Mouse (Mus musculus) A20 (cell line): ENCODE measurements around the gene Tulp3.
A peak's percentile ranks its signal among the peaks of the same experiment; 100 is the strongest.
"Not testable (repeated sequence)": the region's sequence is repeated elsewhere in the genome, so short reads cannot be mapped to it uniquely, and the experiment has no call there.

ENCODE experiments used
- DNase-seq: peaks from one replicate; pipeline ENCODE4 v3.0.0-alpha.2; 2011; ENCODE audit warnings: low read depth, low spot score

Gene Tulp3

GRCm38 (mm10) chr6:128358999-128359398 is 3.3 kb upstream of the Tulp3 start:
- peak; percentile 80 for DNase-seq

DNA sequence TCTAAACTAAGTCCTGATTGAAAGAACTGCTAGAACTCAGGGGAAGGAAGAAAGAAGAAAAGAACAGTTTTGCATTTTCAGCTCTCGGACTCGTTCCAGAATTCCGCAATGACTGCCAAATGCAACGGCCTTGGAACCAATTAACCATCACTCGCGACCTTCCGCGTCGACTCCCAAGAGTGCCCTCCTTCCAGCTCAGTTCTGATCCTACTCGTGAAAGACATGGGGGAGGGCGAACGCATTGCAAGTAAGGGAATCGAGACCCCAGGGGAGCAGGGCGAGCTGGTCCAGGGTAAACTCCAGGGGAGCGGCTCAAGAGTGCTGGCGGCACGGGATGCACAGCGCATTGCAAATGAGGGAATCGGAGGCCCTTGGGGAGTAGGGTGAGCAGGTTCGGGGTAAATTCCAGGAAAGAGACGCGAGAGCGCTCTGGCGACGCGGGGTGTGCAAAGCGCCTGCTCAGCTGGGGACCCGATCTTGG is 410 bp downstream of the Tulp3 start:
- no peak for DNase-seq

DNA sequence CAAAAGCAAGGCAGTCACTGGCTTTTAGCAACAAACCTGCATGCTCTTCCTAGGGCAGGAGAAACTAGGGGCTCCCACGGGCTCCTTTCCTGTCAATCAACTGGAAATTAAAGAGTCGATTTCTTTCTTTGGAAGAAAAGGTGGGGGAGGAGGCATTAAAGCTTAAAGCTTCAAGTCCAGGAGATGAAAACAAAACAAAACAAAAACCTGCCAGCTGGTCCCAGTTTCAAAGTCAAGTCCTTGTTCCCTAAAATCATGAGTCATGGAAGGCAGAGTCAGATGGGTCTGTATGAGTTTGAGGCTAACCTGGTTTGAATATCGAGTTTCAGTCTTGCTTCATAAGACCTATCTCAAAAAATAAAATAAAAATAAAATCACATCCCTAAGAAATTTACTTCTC is 1.5 kb downstream of the Tulp3 start:
- no peak for DNase-seq

DNA sequence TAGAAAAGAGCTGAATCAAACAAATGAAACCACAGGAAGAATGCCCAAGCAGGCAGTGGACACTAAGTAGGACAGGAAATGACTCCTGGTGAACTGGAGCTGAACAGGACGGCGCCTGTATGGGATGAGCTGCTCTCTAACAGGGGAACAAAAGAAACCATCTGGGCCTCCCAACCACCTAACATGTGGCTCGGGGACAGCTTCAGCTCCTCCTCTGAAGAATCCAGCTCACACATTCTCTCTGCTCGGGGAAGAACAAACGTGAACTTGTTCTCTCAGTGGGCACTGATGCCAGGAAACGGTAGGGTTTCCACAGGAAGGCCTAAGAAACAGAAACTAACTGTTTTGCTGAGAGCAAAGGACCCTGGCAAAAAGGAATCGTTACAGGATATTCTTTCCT is 5.9 kb downstream of the Tulp3 start:
- DNase-seq = no peak

GRCm38 (mm10) chr6:128346782-128347181 is 8.9 kb downstream of the Tulp3 start:
- no peak for DNase-seq

- no peak for DNase-seq
These were observed 10.0 kb downstream of the Tulp3 start for GRCm38 (mm10) chr6:128345623-128346022.

DNA sequence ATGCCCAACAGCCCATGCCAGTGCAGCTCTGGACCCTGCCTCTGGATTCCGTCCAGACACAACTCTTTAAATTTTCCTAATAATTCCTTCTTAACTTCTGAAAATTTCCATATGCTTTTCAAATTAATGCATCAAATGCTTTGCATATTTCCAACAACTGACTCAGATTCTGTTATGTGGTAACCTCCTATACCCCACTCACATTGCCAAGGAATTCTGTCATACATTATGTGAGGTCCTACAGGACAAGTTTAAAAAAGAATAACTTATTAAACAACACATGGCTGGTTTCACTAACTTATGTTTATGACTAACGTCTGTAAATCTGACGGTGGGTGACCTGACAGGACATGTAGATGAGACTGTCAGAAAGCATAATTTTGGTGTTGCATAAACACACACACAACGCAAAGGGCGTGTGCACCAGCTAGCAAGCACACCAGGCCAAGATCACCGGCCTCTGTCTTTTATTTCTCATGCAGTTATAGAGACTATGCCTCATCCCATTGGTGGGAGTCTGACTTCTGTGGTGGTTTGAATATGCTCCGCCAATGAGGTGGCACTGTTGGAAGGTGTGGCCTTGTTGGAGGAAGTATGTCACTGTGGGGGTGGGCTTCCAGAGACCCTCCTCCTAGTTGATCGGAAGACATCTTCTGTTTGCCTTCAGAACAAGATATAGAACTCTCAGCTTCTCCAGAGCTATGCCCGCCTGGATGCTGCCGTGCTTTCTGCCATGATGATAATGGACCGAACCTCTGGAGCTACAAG is 13.5 kb downstream of the Tulp3 start:
- no peak for DNase-seq

DNA sequence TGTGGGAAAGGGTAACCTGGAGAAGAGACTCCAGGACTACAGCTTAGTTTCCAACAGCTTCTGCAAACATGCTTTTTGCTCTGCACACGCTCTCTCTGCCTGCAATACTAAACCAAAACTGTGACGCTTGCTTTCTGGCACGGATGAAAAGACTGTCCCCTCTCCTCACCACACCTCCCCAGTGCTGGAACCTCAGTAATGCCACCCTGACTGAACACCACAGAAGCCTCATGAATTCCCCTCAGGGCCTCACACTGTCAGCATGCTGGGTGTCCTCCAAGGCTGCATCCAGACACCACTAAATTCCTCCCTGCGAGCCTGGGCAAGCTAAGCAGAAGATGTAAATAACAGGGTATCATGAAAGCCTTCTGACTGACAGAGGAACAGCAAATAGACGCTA is 16.8 kb downstream of the Tulp3 start:
- no peak for DNase-seq

DNA sequence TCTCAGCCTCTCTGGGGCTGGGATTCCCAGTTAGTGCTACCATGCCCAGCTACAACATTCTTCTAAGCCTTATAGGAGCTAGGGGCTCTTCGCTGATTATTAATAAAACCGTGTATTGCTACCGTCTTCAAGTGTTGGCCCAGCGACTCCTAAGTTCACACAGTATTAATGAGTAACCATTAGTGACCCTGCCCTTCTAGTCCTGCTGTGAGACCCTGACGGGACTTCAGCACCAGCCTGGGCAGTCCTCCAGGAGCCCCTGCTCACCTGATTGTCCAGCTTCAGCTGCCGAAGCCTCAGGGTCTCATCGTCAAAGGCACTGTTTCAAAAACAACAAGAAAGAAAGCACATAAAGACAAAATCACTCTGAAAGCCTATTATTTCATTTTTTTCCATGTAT is 18.2 kb downstream of the Tulp3 start:
- DNase-seq = no peak

- peak; percentile 74 for DNase-seq
These were observed 21.1 kb downstream of the Tulp3 start for GRCm38 (mm10) chr6:128334397-128335124.

DNA sequence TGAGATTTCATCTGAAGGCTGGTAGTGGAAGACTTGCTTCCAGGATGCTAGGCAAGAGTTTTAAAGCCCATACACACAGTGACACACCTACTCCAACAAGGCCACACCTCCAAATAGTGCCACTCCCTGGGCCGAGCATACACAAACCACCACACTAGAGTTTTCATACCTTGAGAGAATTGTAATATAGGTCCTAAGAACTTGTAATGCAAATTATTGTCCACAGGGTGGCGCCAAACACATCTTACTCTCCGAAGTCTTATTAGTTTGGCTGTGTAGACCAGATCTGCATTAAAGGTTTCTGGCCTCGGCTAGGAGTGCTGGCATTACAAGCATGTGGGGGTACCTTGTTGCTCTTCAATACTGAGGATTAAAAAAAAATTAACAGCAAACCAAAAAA is 37.3 kb downstream of the Tulp3 start:
- peak; percentile 80 for DNase-seq

GRCm38 (mm10) chr6:128315597-128315996 is 40.1 kb downstream of the Tulp3 start:
- no peak for DNase-seq

GRCm38 (mm10) chr6:128314796-128315195 is 40.9 kb downstream of the Tulp3 start:
- DNase-seq = no peak

GRCm38 (mm10) chr6:128308311-128308710 is 47.3 kb downstream of the Tulp3 start:
- DNase-seq = peak; percentile 80

- DNase-seq = no peak
These were observed 50.9 kb downstream of the Tulp3 start for GRCm38 (mm10) chr6:128304801-128305200.

GRCm38 (mm10) chr6:128302640-128303039 is 53.0 kb downstream of the Tulp3 start:
- DNase-seq = not testable (repeated sequence)

DNA sequence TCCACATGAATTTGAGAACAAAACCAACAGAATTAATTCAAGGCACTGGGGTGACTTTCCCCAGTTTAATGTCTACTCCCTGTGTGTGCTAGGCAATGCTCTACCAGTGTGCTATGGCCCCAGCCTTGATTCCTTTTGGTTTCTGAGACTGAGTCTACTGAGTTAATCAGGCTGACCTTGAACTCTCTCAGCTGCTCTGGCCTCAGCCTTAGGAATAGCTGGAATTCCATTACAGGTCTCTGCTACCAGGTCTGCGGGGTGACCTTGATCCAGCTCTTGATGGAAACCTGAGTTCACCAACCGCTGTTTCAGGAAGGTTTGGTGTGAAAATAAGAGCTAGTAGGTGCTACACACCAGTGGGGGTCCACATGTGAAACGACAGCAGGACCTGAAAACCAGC is 53.8 kb downstream of the Tulp3 start:
- no peak for DNase-seq

DNA sequence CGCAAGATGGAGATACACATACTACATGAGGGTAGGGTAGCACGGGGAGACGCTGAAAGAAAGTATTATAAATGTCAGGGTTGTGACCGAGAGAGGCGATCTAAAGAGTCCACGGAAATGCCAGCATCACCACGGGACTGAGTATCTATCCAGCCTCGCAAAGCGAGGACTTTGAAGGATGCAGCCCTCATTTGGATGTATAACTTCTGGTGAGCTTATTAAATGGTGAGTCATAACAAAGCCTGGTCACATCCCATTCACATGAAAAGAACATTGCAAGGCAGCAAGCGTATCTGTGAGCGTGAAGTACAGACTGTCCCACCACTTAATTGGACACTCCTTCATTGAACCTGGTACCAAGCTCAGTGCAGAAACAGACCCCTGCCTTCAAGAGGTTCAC is 54.2 kb downstream of the Tulp3 start:
- no peak for DNase-seq

- no peak for DNase-seq
These were observed 55.3 kb downstream of the Tulp3 start, which contains the start of gene Tead4 for GRCm38 (mm10) chr6:128300134-128301001. Tead4 (minus strand) TSS chr6:128300823.

DNA sequence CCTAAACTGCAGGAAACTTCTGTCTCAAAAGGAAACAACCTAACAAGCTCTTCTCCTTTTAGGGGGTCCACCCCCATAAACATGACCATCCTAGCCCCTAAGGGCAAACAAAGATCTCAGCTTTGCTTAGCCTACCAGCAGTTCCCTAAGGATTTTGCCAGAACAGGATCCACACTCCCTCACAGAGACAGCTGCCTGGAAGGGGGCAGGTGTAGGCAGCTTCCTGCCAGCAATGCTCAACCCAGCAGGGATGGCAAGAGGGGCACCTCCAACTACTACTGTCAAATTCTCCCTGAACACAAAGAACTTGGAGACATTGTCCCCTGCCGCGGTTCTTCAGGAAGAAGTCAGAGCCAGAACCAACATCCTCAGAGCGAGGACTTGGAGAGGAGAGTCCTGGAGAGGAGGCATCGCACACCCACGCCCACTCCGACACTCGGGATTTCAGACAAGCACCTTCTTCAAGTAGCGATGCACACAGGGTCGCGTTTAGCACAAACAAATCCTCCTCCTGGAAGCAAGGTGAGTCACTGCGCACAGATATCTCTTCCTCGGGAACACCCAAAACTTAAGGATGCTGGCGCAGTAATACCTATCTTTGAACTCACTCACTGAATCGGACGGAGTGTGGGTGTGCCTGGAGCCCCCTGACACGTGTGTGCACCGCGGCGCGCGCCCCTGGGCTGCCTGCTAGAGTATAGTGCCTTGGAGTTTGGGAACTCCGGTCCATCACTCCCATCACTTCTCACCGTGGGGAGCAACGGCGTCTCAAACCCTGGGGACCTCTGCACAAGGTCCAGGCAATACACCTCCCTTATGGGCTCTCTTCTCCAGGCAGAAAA is 56.1 kb downstream of the Tulp3 start:
- no peak for DNase-seq

DNA sequence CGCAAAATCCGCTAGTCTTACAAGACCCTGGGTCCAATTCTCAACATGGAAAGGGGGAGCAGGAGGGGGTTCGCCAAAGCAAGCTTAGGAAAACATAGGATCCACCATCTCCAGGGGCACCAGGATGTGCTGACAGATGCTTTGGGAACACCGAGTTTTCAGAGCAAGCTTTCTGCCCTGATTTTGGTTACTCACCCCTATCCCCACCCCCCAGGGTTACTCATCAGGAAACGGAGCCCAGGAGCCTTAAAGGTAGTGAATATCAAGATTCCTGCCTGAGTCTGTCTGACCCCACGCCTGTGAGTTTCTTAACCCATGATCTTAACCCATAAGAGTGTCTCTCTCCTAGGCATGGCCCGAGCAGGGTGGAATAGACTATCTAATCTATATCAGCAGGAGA is 57.4 kb downstream of the Tulp3 start:
- no peak for DNase-seq
